Comparison of ENCODE assay signal across 7 mouse cellular contexts in the genomic region with DNA sequence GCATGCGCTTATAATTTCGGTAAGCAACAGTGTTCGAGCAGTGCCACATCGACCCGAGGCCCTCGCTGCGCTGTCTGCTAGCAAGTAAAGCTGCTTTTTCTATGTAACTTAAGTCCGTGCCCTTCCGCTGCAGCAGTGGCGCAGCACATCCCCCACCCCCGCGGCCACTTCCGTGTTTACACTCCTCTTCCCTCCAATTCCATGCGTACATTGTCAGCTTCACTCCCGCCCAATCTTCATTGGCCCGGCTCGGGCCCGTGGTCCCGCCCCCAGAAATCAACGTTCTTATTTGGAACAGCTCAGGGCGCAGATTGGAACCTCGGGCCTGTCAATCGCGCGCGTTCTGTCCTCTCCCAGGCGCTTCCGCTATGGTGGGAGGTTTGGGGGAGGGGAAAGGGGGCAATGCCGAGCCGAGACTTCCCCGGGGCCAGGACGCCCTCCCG. TPM values are rescaled to one million over a fixed set of nuclear protein-coding genes. Genes with fewer than 3 reads are reported as not detected.
DNase-seq lines count a peak whose midpoint lies in the region; ATAC-seq and TF ChIP-seq lines count a peak whose summit lies in the region.

No protein-coding gene starts in this region.

- peak overlapping the region; percentile 99 for H3K4me3 ChIP-seq in embryonic facial prominence, embryonic 10.5 days
- H3K4me3 ChIP-seq in intestine, postnatal 0 days (ENCODE audit: low read depth, low read length), result peak overlapping the region; percentile 94
- H3K4me3 ChIP-seq in midbrain, embryonic 12.5 days, result peak overlapping the region; percentile 96
- peak overlapping the region; percentile 99 for H3K4me3 ChIP-seq in small intestine, adult 2 months (ENCODE audit: low read depth, low read length)

- peaks cover 6% of the 10 kb centered on the region; the same call in 1 of the 2 replicates for H3K36me3 ChIP-seq in embryonic facial prominence, embryonic 10.5 days (replicated peaks)
- no peaks in the 10 kb centered on the region for H3K36me3 ChIP-seq in intestine, postnatal 0 days (ENCODE audit: control insufficient read depth, insufficient read depth)
- H3K36me3 ChIP-seq in midbrain, embryonic 12.5 days, result no peaks in the 10 kb centered on the region
- H3K36me3 ChIP-seq in small intestine, adult 2 months (ENCODE audit: control insufficient read depth, insufficient read depth, low read length), result no peaks in the 10 kb centered on the region; the same call in 1 of the 2 replicates

- peak overlapping the region; percentile 94 for H3K9ac ChIP-seq in intestine, postnatal 0 days (ENCODE audit: low read depth, low read length)
- peak overlapping the region; percentile 86 for H3K9ac ChIP-seq in midbrain, embryonic 12.5 days (replicated peaks)

- H3K4me2 ChIP-seq in intestine, postnatal 0 days (replicated peaks; ENCODE audit: low read depth), result peak overlapping the region; percentile 70
- peak overlapping the region; percentile 75 for H3K4me2 ChIP-seq in midbrain, embryonic 12.5 days (replicated peaks)

- peak; percentile 40; the same call in 1 of the 2 replicates for TF ChIP-seq POLR2A in small intestine, adult 2 months (IDR thresholded peaks at IDR 0.05; ENCODE audit: low read depth, low read length)

- intact Hi-C loops in left cerebral cortex, postnatal 4 days (cut with DNase I), result no loop called here

- peak; percentile 99 for DNase-seq in adrenal gland, postnatal 14 days
- peak; percentile 99 for DNase-seq in embryonic facial prominence, embryonic 10.5 days (ENCODE audit: low spot score)
- peak; percentile 82 for DNase-seq in gonadal fat pad, adult 2 months (ENCODE audit: low read depth)
- DNase-seq in left cerebral cortex, postnatal 4 days, result peak; percentile 98

- H3K4me1 ChIP-seq in embryonic facial prominence, embryonic 10.5 days, result peaks cover 18% of the 10 kb centered on the region
- H3K4me1 ChIP-seq in intestine, postnatal 0 days (replicated peaks; ENCODE audit: control insufficient read depth, insufficient read depth, low read length), result no peaks in the 10 kb centered on the region
- peaks cover 11% of the 10 kb centered on the region for H3K4me1 ChIP-seq in midbrain, embryonic 12.5 days
- peaks cover 2% of the 10 kb centered on the region; the same call in 1 of the 2 replicates for H3K4me1 ChIP-seq in small intestine, adult 2 months (ENCODE audit: control insufficient read depth, insufficient read depth, insufficient read length, low read length)

- no peak for TF ChIP-seq CTCF in intestine, postnatal 0 days (IDR thresholded peaks at IDR 0.05; ENCODE audit: low read depth)
- TF ChIP-seq CTCF in small intestine, adult 2 months (IDR thresholded peaks at IDR 0.05; ENCODE audit: extremely low read depth, insufficient read length, insufficient replicate concordance, low read depth, low read length), result no peak

- H3K27me3 ChIP-seq in embryonic facial prominence, embryonic 10.5 days (replicated peaks; ENCODE audit: low read depth, poor library complexity, severe bottlenecking), result no peaks in the 10 kb centered on the region
- H3K27me3 ChIP-seq in intestine, postnatal 0 days (replicated peaks; ENCODE audit: control insufficient read depth, insufficient read depth, low read length), result no peaks in the 10 kb centered on the region
- H3K27me3 ChIP-seq in midbrain, embryonic 12.5 days, result no peaks in the 10 kb centered on the region
- no peaks in the 10 kb centered on the region for H3K27me3 ChIP-seq in small intestine, adult 2 months (ENCODE audit: control insufficient read depth, insufficient read depth, low read length)

- H3K27ac ChIP-seq in embryonic facial prominence, embryonic 10.5 days (replicated peaks), result peak overlapping the region; percentile 98
- peak overlapping the region; percentile 99 for H3K27ac ChIP-seq in intestine, postnatal 0 days (ENCODE audit: low read depth, low read length)
- peak overlapping the region; percentile 95 for H3K27ac ChIP-seq in midbrain, embryonic 12.5 days (replicated peaks)
- peak overlapping the region; percentile 41 for H3K27ac ChIP-seq in small intestine, adult 2 months (ENCODE audit: insufficient read depth, low read depth, low read length)

- H3K9me3 ChIP-seq in embryonic facial prominence, embryonic 10.5 days, result no peaks in the 10 kb centered on the region
- H3K9me3 ChIP-seq in intestine, postnatal 0 days (ENCODE audit: control insufficient read depth), result no peaks in the 10 kb centered on the region
- H3K9me3 ChIP-seq in midbrain, embryonic 12.5 days, result no peaks in the 10 kb centered on the region

- peak; percentile 94 for ATAC-seq in intestine, postnatal 0 days
- peak; percentile 99 for ATAC-seq in midbrain, embryonic 12.5 days (ENCODE audit: low FRiP score, low read depth)

- WGBS in embryonic facial prominence, embryonic 10.5 days, result under 1% methylated on average over 33 of the region's 33 CpGs
- under 1% methylated on average over 33 of the region's 33 CpGs for WGBS in intestine, postnatal 0 days
- WGBS in midbrain, embryonic 12.5 days, result under 1% methylated on average over 32 of the region's 33 CpGs
- WGBS in small intestine, adult 2 months, result under 1% methylated on average over 33 of the region's 33 CpGs

RNA-seq across cellular contexts. Expression of gene Noct, which starts 51.7 kb away (rescaled TPM):
- 28.7 and 44.7 TPM in 2 replicates for total RNA-seq in adrenal gland, postnatal 14 days (2021)
- polyA plus RNA-seq in embryonic facial prominence, embryonic 10.5 days (2016; fragmentation: Nextera tagmentation; extraction: Ambion mirVana), result 9.6 and 10.1 TPM in 2 replicates
- polyA plus RNA-seq in gonadal fat pad, adult 2 months (2012; rRNA removed), result 14.4 and 18.1 TPM in 2 replicates
- polyA plus RNA-seq in intestine, postnatal 0 days (2015; fragmentation: Nextera tagmentation; extraction: Ambion mirVana), result 11.3 and 12.0 TPM in 2 replicates
- total RNA-seq in left cerebral cortex, postnatal 4 days (2021), result 10 to 100 TPM; 40.4 to 42.1 TPM
- 15.4 and 16.0 TPM in 2 replicates for polyA plus RNA-seq in midbrain, embryonic 12.5 days (2016; fragmentation: Nextera tagmentation; extraction: Ambion mirVana)
- polyA plus RNA-seq in small intestine, adult 2 months (2012; rRNA removed), result 19.2 and 56.2 TPM in 2 replicates

Comparison
In these comparisons a context has a peak if more than half of its experiments do, and no peak if none do; other contexts are left out.
1. Peak in every context shown above with its lines: DNase-seq, ATAC-seq, H3K4me3 ChIP-seq and H3K27ac ChIP-seq.
2. H3K27ac ChIP-seq: peak in every context shown above with its lines; median percentile 99 in intestine, postnatal 0 days; 98 in embryonic facial prominence, embryonic 10.5 days; 95 in midbrain, embryonic 12.5 days; 41 in small intestine, adult 2 months.